Mouse (Mus musculus) ES-E14 (cell line): ENCODE results near the gene Pgm3. TPM values are rescaled to one million over a fixed set of nuclear protein-coding genes. Genes with fewer than 3 reads are reported as not detected.

Experiments
- DNase-seq: peaks from one replicate; pipeline ENCODE4 v3.0.0-alpha.2; 2013; ENCODE audit warnings: low read depth, low spot score
- H3K27ac ChIP-seq: 2 replicates; pipeline ENCODE4 v1.5.1; 2012; ENCODE audit warnings: low read depth, mild to moderate bottlenecking, low read length, moderate library complexity, mixed read lengths; ENCODE audit not compliant: poor library complexity, insufficient read depth, severe bottlenecking
- H3K36me3 ChIP-seq: 2 replicates; pipeline ENCODE4 v1.6.1; 2012; ENCODE audit warnings: mild to moderate bottlenecking, low read length, moderate library complexity, mixed read lengths; ENCODE audit not compliant: control insufficient read depth, poor library complexity, insufficient read depth, severe bottlenecking
- H3K4me1 ChIP-seq, 2 experiments: fragments of 150-350 bp in 1 of 2; sonication (generic) in 1 of 2; 2 replicates each; pipeline ENCODE4 v1.6.1; 2012; ENCODE audit warnings: low read length in 2 of 2, mild to moderate bottlenecking in 1 of 2, mixed read lengths in 1 of 2; ENCODE audit not compliant: control insufficient read depth in 2 of 2, insufficient read depth in 2 of 2, poor library complexity in 1 of 2
- H3K4me3 ChIP-seq, 2 experiments: fragments of 150-350 bp in 1 of 2; sonication (generic) in 1 of 2; 2 replicates each; pipeline ENCODE4 v1.5.1; 2012; ENCODE audit warnings: low read length in 2 of 2, low read depth in 1 of 2, mild to moderate bottlenecking in 1 of 2, mixed read lengths in 1 of 2; ENCODE audit not compliant: insufficient read depth in 1 of 2, poor library complexity in 1 of 2, severe bottlenecking in 1 of 2
- H3K9ac ChIP-seq: 2 replicates; pipeline ENCODE4 v1.6.1; 2012; ENCODE audit warnings: low read depth, mild to moderate bottlenecking, low read length, mixed read lengths; ENCODE audit not compliant: poor library complexity, insufficient read depth, severe bottlenecking
- H3K9me3 ChIP-seq: fragments of 150-350 bp; sonication (generic); 2 replicates; pipeline ENCODE4 v1.6.1; 2012; ENCODE audit warnings: low read depth, mild to moderate bottlenecking, low read length; ENCODE audit not compliant: control insufficient read depth, insufficient read depth
- CHD2 ChIP-seq: IDR thresholded peaks from 2 replicates; pipeline ENCODE4 v1.6.1; 2014; ENCODE audit warnings: mild to moderate bottlenecking, low read depth, low read length, inconsistent platforms
- HCFC1 ChIP-seq: IDR thresholded peaks from 2 replicates; pipeline ENCODE4 v1.6.1; 2012; ENCODE audit warnings: low read length, inconsistent platforms, borderline replicate concordance; ENCODE audit not compliant: insufficient read depth
- MAFK ChIP-seq: IDR thresholded peaks from 2 replicates; pipeline ENCODE4 v1.6.1; 2014; ENCODE audit warnings: mild to moderate bottlenecking, low read depth, low read length, inconsistent platforms; ENCODE audit not compliant: insufficient read depth
- ZC3H11A ChIP-seq: IDR thresholded peaks from 2 replicates; pipeline ENCODE4 v1.6.1; 2012; ENCODE audit warnings: low read depth, mild to moderate bottlenecking, inconsistent platforms, low read length, borderline replicate concordance
- ZNF384 ChIP-seq: IDR thresholded peaks from 2 replicates; pipeline ENCODE4 v1.6.1; 2012; ENCODE audit warnings: low read depth, low read length, inconsistent platforms
- in situ Hi-C, 2 experiments: fragments of 600-800 bp; cut with MboI; formaldehyde crosslinking; loops; one replicate each; pipeline ENCODE4 v1.15.1; 2025; ENCODE audit warnings: low sequenced_read_pairs in 2 of 2, inconsistent platforms in 1 of 2; ENCODE audit not compliant: unreplicated experiment in 2 of 2
- total RNA-seq: library from RNA; depleted of rRNA; stranded (reverse); fragments of 300-350 nt; gene quantifications from 2 replicates; pipeline ENCODE4 v1.2.3, GENCODE M21; 2012

The Pgm3 gene
- total RNA-seq, 1 experiment, result 24.8 TPM

GRCm38 (mm10) chr9:86554641-86555040 is 17.0 kb downstream of the Pgm3 start:
- Histone ChIP-seq H3K4me3 (no peak overlapping the region), H3K4me1 (no peaks in the 10 kb centered on the region), H3K9ac (no peak overlapping the region), H3K9me3 (no peaks in the 10 kb centered on the region), H3K27ac (no peak overlapping the region), H3K36me3 (peaks cover 12% of the 10 kb centered on the region)
- in situ Hi-C loops, result no loop called here
- TF ChIP-seq ZC3H11A (no peak), HCFC1 (no peak), CHD2 (no peak), MAFK (no peak), ZNF384 (no peak)
- DNase-seq, result no peak

- TF ChIP-seq CHD2 (no peak), MAFK (no peak), ZNF384 (no peak), HCFC1 (no peak), ZC3H11A (no peak)
- peaks cover 12% of the 10 kb centered on the region for H3K36me3 ChIP-seq
These were observed 17.8 kb downstream of the Pgm3 start for GRCm38 (mm10) chr9:86553886-86554285.

GRCm38 (mm10) chr9:86550717-86551116 is 20.9 kb downstream of the Pgm3 start:
- H3K9ac ChIP-seq, result no peak overlapping the region
- DNase-seq, result no peak
- H3K4me1 ChIP-seq, result no peaks in the 10 kb centered on the region
- H3K36me3 ChIP-seq, result peaks cover 6% of the 10 kb centered on the region
- no peak overlapping the region for H3K27ac ChIP-seq
- H3K4me3 ChIP-seq, result no peak overlapping the region
- no peak for TF ChIP-seq ZNF384
- TF ChIP-seq MAFK, result no peak
- no peak for TF ChIP-seq HCFC1
- TF ChIP-seq CHD2, result no peak
- TF ChIP-seq ZC3H11A, result no peak
- in situ Hi-C loops, result no loop called here
- H3K9me3 ChIP-seq, result no peaks in the 10 kb centered on the region

More at GRCm38 (mm10) chr9:86553886-86554285, 17.8 kb downstream of the Pgm3 start:
- no peaks in the 10 kb centered on the region for H3K9me3 ChIP-seq
- in situ Hi-C loops, result no loop called here
- H3K4me3 ChIP-seq, result no peak overlapping the region
- no peaks in the 10 kb centered on the region for H3K4me1 ChIP-seq
- no peak for DNase-seq
- no peak overlapping the region for H3K27ac ChIP-seq
- H3K9ac ChIP-seq, result no peak overlapping the region

GRCm38 (mm10) chr9:86549637-86550162 is 21.9 kb downstream of the Pgm3 start:
- Histone ChIP-seq H3K4me1 (no peaks in the 10 kb centered on the region), H3K27ac (no peak overlapping the region), H3K9me3 (no peaks in the 10 kb centered on the region), H3K36me3 (peaks cover 5% of the 10 kb centered on the region), H3K4me3 (no peak overlapping the region), H3K9ac (no peak overlapping the region)
- in situ Hi-C loops, result no loop called here
- DNase-seq, result no peak
- TF ChIP-seq ZC3H11A, result no peak
- TF ChIP-seq HCFC1, result no peak
- TF ChIP-seq MAFK, result no peak
- no peak for TF ChIP-seq CHD2
- no peak for TF ChIP-seq ZNF384

- no peaks in the 10 kb centered on the region; the same call in 1 of the 2 replicates for H3K36me3 ChIP-seq
These were observed 27.1 kb downstream of the Pgm3 start for GRCm38 (mm10) chr9:86544559-86544958.

More at GRCm38 (mm10) chr9:86544559-86544958, 27.1 kb downstream of the Pgm3 start:
- H3K9me3 ChIP-seq, result no peaks in the 10 kb centered on the region
- no peaks in the 10 kb centered on the region for H3K4me1 ChIP-seq
- in situ Hi-C loops, result no loop called here
- no peak overlapping the region for H3K4me3 ChIP-seq
- H3K9ac ChIP-seq, result no peak overlapping the region
- no peak for DNase-seq
- TF ChIP-seq HCFC1 (no peak), ZC3H11A (no peak), MAFK (no peak), CHD2 (no peak), ZNF384 (no peak)
- no peak overlapping the region for H3K27ac ChIP-seq
